Mouse (Mus musculus): ENCODE data around the gene Hcn3. TPM values are rescaled to one million over a fixed set of nuclear protein-coding genes. Genes with fewer than 3 reads are reported as not detected.

Hcn3 gene
- polyA plus RNA-seq, 1 experiment from 2014 or later, result 2.2 TPM

GRCm38 (mm10) chr3:89144821-89145220 is 15.2 kb downstream of the Hcn3 start:
- no peaks in the 10 kb centered on the region for H3K36me3 ChIP-seq
- no peak overlapping the region for H3K27ac ChIP-seq
- no peak overlapping the region for H3K4me2 ChIP-seq
- no peak for ATAC-seq (ENCODE audit: insufficient number of reproducible peaks, insufficient read depth, low FRiP score, low TSS enrichment, low read depth)
- H3K27me3 ChIP-seq, result peaks cover 46% of the 10 kb centered on the region
- H3K9me3 ChIP-seq, result no peaks in the 10 kb centered on the region
- no peak overlapping the region for H3K9ac ChIP-seq (replicated peaks)
- 66% methylated on average over 10 of the region's 10 CpGs for WGBS
- no peak overlapping the region for H3K4me3 ChIP-seq (replicated peaks)
- peaks cover 9% of the 10 kb centered on the region for H3K4me1 ChIP-seq (replicated peaks)

- no peak for ATAC-seq (ENCODE audit: insufficient number of reproducible peaks, insufficient read depth, low FRiP score, low TSS enrichment, low read depth)
- WGBS, result 48% methylated on average over 9 of the region's 9 CpGs
- no peak overlapping the region for H3K27ac ChIP-seq
Measured at GRCm38 (mm10) chr3:89136365-89136764, 23.6 kb downstream of the Hcn3 start.

DNA sequence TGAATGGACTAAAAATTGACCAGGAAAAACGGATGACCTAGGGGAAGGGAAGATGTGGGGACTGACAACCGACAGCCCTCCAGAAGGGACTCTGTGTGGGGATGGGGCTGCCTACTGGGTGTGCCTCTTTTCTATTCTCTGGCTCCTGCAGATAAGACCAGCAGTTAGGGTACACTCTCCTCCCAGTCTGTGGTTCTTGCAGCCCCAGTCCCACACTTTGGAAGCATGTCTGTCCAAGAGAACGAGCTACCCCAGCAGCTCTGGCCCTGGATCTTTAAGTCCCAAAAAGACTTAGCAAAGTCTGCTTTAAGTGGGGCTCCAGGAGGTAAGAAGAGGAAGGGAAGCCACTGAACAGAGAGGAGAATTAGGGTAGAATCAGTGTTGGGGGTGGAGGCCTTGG is 24.0 kb downstream of the Hcn3 start, which contains the start of gene Pklr:
TSS of gene Pklr (plus strand) at position 185 of the 400 bp plus-strand sequence.
- no peak for ATAC-seq (ENCODE audit: insufficient number of reproducible peaks, insufficient read depth, low FRiP score, low TSS enrichment, low read depth)
- no peak within 1 kb of the TSS for H3K4me3 ChIP-seq (replicated peaks)
- H3K4me2 ChIP-seq, result no peak within 1 kb of the TSS
- H3K4me1 ChIP-seq (replicated peaks), result peaks cover 7% of the 10 kb centered on the region
- WGBS, result 62% methylated on average over 3 of the region's 3 CpGs
- H3K9me3 ChIP-seq, result no peaks in the 10 kb centered on the region
- no peaks in the 10 kb centered on the region for H3K36me3 ChIP-seq
- no peak within 1 kb of the TSS for H3K9ac ChIP-seq (replicated peaks)
- H3K27me3 ChIP-seq, result peaks cover 27% of the 10 kb centered on the region
- H3K27ac ChIP-seq, result no peak within 1 kb of the TSS

More at GRCm38 (mm10) chr3:89136365-89136764, 23.6 kb downstream of the Hcn3 start:
- H3K4me1 ChIP-seq (replicated peaks), result peaks cover 7% of the 10 kb centered on the region
- H3K36me3 ChIP-seq, result no peaks in the 10 kb centered on the region
- no peak overlapping the region for H3K4me2 ChIP-seq
- no peaks in the 10 kb centered on the region for H3K9me3 ChIP-seq
- H3K4me3 ChIP-seq (replicated peaks), result no peak overlapping the region
- H3K9ac ChIP-seq (replicated peaks), result no peak overlapping the region
- H3K27me3 ChIP-seq, result peaks cover 27% of the 10 kb centered on the region

GRCm38 (mm10) chr3:89133752-89134151 is 26.2 kb downstream of the Hcn3 start:
- ATAC-seq (ENCODE audit: insufficient number of reproducible peaks, insufficient read depth, low FRiP score, low TSS enrichment, low read depth), result no peak
- H3K27ac ChIP-seq, result no peak overlapping the region
- no peak overlapping the region for H3K9ac ChIP-seq (replicated peaks)
- peaks cover 7% of the 10 kb centered on the region for H3K4me1 ChIP-seq (replicated peaks)
- no peaks in the 10 kb centered on the region for H3K9me3 ChIP-seq
- H3K27me3 ChIP-seq, result peaks cover 27% of the 10 kb centered on the region
- no peak overlapping the region for H3K4me3 ChIP-seq (replicated peaks)
- no peak overlapping the region for H3K4me2 ChIP-seq
- H3K36me3 ChIP-seq, result no peaks in the 10 kb centered on the region
- WGBS, result 82% methylated on average over 1 of the region's 1 CpGs

DNA sequence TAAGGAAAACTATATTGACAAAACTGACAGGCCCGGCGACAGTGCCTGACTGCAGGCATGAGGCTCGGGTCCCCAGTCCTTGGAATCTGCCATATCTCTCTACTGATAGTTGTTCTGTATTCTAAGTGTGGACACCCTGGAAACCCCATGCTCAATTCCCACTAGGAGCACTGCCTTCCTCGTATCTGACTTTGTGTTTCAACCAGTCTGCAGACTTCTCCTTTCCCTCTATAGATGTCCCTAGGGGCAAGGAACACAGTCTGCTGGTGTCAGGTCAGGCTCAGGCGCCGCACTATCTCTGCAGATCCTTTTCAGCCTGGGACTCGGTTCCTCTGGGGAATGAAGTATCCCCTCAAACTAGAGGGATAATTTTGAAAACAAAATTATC is 26.9 kb downstream of the Hcn3 start:
- no peak overlapping the region for H3K4me3 ChIP-seq (replicated peaks)
- H3K27me3 ChIP-seq, result peaks cover 27% of the 10 kb centered on the region
- peaks cover 7% of the 10 kb centered on the region for H3K4me1 ChIP-seq (replicated peaks)
- H3K4me2 ChIP-seq, result no peak overlapping the region
- no peak for ATAC-seq (ENCODE audit: insufficient number of reproducible peaks, insufficient read depth, low FRiP score, low TSS enrichment, low read depth)
- H3K9me3 ChIP-seq, result no peaks in the 10 kb centered on the region
- H3K9ac ChIP-seq (replicated peaks), result no peak overlapping the region
- H3K36me3 ChIP-seq, result no peaks in the 10 kb centered on the region
- 80% methylated on average over 7 of the region's 7 CpGs for WGBS
- H3K27ac ChIP-seq, result no peak overlapping the region

- no peaks in the 10 kb centered on the region for H3K9me3 ChIP-seq
- no peaks in the 10 kb centered on the region for H3K36me3 ChIP-seq
- 15% methylated on average over 30 of the region's 30 CpGs for WGBS
- peaks cover 27% of the 10 kb centered on the region for H3K27me3 ChIP-seq
- 0 out of 2 replicates have a peak, but pooled peaks have one; percentile 42 for ATAC-seq (ENCODE audit: insufficient number of reproducible peaks, insufficient read depth, low FRiP score, low TSS enrichment, low read depth)
- H3K9ac ChIP-seq (replicated peaks), result peak overlapping the region; percentile 45
- H3K27ac ChIP-seq, result no peak overlapping the region
- H3K4me1 ChIP-seq (replicated peaks), result peaks cover 7% of the 10 kb centered on the region
- peak overlapping the region; percentile 36 for H3K4me3 ChIP-seq (replicated peaks)
- H3K4me2 ChIP-seq, result peak overlapping the region; percentile 59
Measured at GRCm38 (mm10) chr3:89132285-89133062, 27.5 kb downstream of the Hcn3 start.

DNA sequence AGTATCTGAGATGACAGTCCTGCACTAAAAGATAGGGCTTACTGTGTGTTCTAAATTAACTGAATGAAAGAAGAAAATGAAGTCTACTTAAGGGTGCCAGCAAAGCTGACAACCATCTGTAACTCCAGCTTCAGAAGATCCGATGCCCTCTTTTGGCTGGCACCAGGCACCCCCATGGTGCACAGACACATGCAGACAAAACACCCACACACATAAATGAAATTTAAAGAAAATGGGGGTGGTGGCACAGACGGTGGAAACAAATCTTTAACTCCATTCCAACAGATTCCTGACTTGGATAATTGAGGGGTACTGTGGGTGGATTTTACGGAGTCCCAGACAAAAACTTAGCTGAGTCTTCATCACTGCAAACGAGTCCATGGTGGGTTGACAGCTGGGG is 28.2 kb downstream of the Hcn3 start:
- peaks cover 7% of the 10 kb centered on the region for H3K4me1 ChIP-seq (replicated peaks)
- WGBS, result 59% methylated on average over 4 of the region's 4 CpGs
- no peak overlapping the region for H3K27ac ChIP-seq
- no peaks in the 10 kb centered on the region for H3K9me3 ChIP-seq
- H3K4me2 ChIP-seq, result peak overlapping the region; percentile 59
- no peak overlapping the region for H3K9ac ChIP-seq (replicated peaks)
- H3K27me3 ChIP-seq, result peaks cover 27% of the 10 kb centered on the region
- H3K4me3 ChIP-seq (replicated peaks), result peak overlapping the region; percentile 36
- no peaks in the 10 kb centered on the region for H3K36me3 ChIP-seq
- no peak for ATAC-seq (ENCODE audit: insufficient number of reproducible peaks, insufficient read depth, low FRiP score, low TSS enrichment, low read depth)

- H3K27me3 ChIP-seq, result peaks cover 23% of the 10 kb centered on the region
- H3K4me1 ChIP-seq (replicated peaks), result peaks cover 7% of the 10 kb centered on the region
- no peak overlapping the region for H3K4me2 ChIP-seq
- no peak overlapping the region for H3K9ac ChIP-seq (replicated peaks)
- no peaks in the 10 kb centered on the region for H3K36me3 ChIP-seq
- no peak overlapping the region for H3K27ac ChIP-seq
- H3K9me3 ChIP-seq, result no peaks in the 10 kb centered on the region
- WGBS, result 96% methylated on average over 3 of the region's 3 CpGs
- H3K4me3 ChIP-seq (replicated peaks), result no peak overlapping the region
- ATAC-seq (ENCODE audit: insufficient number of reproducible peaks, insufficient read depth, low FRiP score, low TSS enrichment, low read depth), result no peak
Measured at GRCm38 (mm10) chr3:89129908-89130307, 30.1 kb downstream of the Hcn3 start.

DNA sequence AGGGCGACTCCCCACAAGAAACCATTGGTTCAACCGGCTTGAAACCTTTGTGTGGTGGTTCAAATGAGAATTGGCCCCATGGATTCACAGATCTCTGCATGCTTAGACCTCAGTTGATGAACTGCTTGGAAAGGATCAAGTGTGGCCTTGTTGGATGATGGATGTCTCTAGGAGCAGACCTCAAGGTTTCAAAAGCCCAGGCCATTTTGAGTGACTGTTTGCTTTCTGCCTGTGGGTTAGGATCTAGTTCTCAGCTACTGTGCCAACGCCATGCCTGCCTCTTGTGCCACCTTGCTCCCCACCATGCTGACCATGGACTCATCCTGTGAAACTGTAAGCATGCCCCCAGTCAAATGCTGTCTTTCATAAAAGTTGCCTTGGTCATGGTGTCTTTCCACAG is 34.0 kb downstream of the Hcn3 start:
- no peaks in the 10 kb centered on the region for H3K36me3 ChIP-seq
- no peaks in the 10 kb centered on the region for H3K9me3 ChIP-seq
- no peak overlapping the region for H3K9ac ChIP-seq (replicated peaks)
- no peak for ATAC-seq (ENCODE audit: insufficient number of reproducible peaks, insufficient read depth, low FRiP score, low TSS enrichment, low read depth)
- H3K4me1 ChIP-seq (replicated peaks), result no peaks in the 10 kb centered on the region
- no peak overlapping the region for H3K4me3 ChIP-seq (replicated peaks)
- H3K27ac ChIP-seq, result no peak overlapping the region
- no peak overlapping the region for H3K4me2 ChIP-seq
- 93% methylated on average over 3 of the region's 3 CpGs for WGBS
- H3K27me3 ChIP-seq, result no peaks in the 10 kb centered on the region

- no peaks in the 10 kb centered on the region for H3K36me3 ChIP-seq
- no peaks in the 10 kb centered on the region for H3K27me3 ChIP-seq
- H3K4me3 ChIP-seq (replicated peaks), result no peak overlapping the region
- no peak overlapping the region for H3K27ac ChIP-seq
- no peaks in the 10 kb centered on the region for H3K4me1 ChIP-seq (replicated peaks)
- WGBS, result 79% methylated on average over 3 of the region's 3 CpGs
- no peak overlapping the region for H3K4me2 ChIP-seq
- H3K9ac ChIP-seq (replicated peaks), result no peak overlapping the region
- ATAC-seq (ENCODE audit: insufficient number of reproducible peaks, insufficient read depth, low FRiP score, low TSS enrichment, low read depth), result no peak
- no peaks in the 10 kb centered on the region for H3K9me3 ChIP-seq
Measured at GRCm38 (mm10) chr3:89124241-89124640, 35.8 kb downstream of the Hcn3 start.

GRCm38 (mm10) chr3:89123313-89123712 is 36.7 kb downstream of the Hcn3 start:
- 74% methylated on average over 2 of the region's 2 CpGs for WGBS
- Histone ChIP-seq H3K27me3 (no peaks in the 10 kb centered on the region), H3K27ac (no peak overlapping the region), H3K9me3 (no peaks in the 10 kb centered on the region), H3K4me2 (no peak overlapping the region), H3K4me1 (replicated peaks) (no peaks in the 10 kb centered on the region), H3K9ac (replicated peaks) (no peak overlapping the region), H3K36me3 (no peaks in the 10 kb centered on the region), H3K4me3 (replicated peaks) (no peak overlapping the region)
- ATAC-seq (ENCODE audit: insufficient number of reproducible peaks, insufficient read depth, low FRiP score, low TSS enrichment, low read depth), result no peak

GRCm38 (mm10) chr3:89115522-89115921 is 44.5 kb downstream of the Hcn3 start:
- no peak overlapping the region for H3K4me2 ChIP-seq
- ATAC-seq (ENCODE audit: insufficient number of reproducible peaks, insufficient read depth, low FRiP score, low TSS enrichment, low read depth), result no peak
- H3K27me3 ChIP-seq, result no peaks in the 10 kb centered on the region
- no peak overlapping the region for H3K27ac ChIP-seq
- no peaks in the 10 kb centered on the region for H3K36me3 ChIP-seq
- H3K9me3 ChIP-seq, result no peaks in the 10 kb centered on the region
- H3K4me3 ChIP-seq (replicated peaks), result no peak overlapping the region
- no peak overlapping the region for H3K9ac ChIP-seq (replicated peaks)
- 5% methylated on average over 2 of the region's 2 CpGs for WGBS
- no peaks in the 10 kb centered on the region for H3K4me1 ChIP-seq (replicated peaks)

Data from limb, embryonic 12.5 days (tissue).